Mouse (Mus musculus): ENCODE measurements around the gene Alg2.

The Alg2 gene

DNA sequence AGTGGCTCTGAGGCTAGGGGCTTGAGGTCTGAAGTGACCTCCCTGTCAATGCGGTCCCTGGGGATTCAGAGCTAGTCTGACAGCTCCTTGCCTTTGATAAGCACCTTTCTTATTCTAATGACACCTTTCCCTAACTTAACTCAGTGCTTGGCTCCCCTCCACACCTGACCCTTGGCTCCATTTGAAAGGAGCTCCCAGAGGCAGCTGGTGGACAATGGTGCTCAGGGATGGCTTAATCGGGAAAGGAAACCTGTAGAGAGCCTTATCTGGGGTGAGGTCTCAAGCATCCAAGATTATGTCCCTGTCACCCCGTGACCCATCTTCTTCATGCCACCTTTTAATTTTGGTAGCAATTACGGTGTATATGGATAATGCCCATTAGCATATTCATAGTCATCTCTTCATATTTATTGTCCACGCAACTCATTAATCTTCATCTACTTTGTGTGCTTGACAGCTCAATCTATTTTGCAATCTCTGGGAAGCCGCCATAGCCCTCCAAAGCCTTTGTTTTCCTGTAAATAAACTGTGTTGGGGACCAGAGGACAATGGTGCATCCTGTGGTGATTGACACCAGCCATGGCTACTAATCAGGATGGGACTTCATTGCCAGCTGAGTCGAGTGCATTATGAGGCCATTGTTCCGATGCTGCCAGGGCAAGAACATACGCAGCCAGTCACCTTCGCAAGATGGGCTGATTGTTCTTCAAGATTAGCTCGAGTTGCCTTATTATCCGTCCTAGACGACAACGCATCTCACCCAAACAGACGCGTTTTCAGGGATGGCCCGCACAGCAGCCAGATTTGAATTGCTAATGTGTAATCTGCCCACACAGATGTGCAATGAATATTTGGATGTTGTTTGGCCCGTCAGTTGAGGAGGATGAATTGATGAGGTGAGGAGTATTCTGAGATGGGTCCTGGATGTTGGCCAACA, 24.3 kb downstream of the Alg2 start:
- DNase-seq: no peak

DNA sequence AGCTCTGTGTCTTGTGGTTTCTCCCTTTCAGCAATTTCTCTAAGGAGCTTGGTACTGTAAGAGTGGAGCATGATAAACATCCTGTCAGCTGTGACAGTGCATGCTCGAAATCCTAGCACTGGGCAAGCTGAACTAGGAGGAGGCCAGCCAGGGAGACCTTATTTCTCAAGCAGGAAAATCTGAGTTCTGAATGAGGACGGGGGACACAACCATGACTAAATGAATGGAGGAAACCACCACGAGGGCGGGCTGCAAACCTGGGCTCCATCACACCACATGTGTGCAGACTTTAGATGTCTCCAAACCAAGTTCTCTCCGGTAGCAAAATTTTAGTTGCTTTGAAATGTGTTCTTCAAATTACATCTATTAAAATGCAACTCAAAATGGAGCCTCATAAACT, 25.0 kb downstream of the Alg2 start:
- DNase-seq: no peak

DNA sequence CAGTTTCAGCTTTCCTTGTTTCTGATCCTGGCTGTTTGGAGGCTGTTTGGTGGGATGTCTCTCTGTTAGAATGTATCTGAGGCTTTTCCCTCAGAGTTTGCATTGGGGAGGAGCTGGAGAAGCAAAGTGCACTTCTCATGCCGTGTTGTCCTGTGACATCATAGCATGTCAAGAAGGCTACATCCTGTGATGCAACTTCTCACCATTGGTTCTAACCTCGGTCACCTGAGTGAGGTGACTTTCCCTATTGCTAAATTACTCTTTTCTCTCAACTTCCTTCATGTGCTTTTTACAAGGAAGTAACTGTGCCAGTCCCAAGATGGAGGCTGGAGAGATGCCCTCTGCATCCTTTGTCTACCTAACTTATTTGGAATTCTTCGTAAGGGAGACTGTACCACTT, 25.6 kb downstream of the Alg2 start:
- no peak for DNase-seq

DNA sequence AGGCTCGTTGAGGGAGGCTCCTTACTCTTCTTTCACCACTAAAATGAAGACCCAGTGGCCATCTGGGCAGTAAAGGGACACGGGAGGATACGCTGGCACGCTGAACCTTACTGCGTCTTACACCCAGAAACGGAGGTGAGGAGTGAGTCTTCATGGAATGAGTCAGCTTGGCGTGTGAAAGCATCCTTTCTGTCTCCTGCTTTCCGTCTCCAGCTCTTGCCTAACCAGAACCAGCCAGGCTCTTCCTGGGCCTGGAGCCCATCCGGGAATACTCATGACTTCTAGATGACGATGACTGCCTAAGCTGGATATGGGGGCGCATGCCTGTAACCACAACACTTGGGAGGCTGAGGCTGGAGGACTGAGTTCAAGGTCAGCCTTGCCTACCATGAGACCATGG, 33.2 kb downstream of the Alg2 start:
- no peak for DNase-seq

DNA sequence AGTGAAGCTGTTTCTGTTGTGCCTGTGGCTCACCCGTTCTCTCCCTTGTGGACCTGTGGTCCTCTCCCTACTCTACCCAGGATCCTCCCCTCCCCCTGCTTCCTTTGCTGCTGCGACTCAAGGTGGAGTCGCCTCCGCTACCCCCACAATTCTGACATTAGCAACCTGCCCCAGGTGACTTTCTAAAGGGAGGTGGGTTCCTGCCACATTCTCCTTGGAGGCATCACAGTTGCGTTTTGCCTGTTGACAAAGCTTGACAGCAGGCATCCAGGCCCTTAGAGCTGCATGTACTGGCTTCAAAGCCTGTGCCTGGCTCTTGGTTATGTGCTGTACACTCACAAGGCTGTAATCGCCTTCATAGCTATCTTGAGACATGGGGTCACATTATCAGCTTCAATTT, 35.2 kb downstream of the Alg2 start:
- no peak for DNase-seq

DNA sequence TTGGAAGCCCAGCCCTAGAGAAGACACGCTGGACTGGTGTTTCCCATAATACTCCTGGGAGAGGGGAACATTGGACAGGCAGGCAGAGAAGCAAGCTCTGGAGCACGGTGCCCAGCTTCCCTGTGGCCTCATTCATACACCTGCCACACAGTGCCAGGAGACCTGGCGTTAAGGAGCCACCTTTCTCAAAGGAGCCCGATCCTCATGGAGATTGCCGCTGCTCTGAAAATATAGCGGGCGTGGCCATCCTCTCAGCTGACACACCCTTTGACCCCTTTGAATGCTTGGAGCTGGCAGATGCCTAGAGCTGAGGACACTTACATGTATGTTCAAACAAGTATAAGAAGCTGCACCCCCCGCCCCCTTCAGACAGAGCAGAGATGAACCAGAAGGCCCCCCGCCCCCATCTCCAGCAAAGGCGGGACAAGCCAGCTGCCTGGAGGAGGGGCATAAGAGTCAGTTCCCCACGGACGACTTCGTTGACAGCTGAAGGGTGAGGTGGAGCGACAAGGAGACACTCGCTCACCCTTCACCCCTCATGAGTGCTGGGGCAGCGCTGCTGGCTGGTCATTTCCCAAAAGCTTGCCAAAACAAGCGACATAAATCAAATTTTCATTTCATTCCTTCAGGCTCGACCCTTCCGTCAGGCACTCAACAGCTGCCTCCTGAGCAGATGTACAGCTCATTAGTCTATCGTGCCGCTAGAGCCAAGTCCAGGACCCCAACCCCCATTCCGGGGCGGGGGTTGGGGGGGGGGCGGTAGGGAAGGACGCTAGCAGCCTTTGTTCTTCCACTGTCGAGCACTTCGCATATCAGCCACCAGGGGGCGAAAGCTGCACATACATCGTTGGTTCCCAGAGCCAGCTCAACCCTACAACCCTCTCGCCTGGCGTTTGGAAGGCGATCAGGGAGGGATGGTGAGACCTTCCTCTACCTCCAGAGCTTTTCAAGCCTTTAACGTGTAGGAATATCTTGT, 36.5 kb downstream of the Alg2 start:
- peak; percentile 83 for DNase-seq

DNA sequence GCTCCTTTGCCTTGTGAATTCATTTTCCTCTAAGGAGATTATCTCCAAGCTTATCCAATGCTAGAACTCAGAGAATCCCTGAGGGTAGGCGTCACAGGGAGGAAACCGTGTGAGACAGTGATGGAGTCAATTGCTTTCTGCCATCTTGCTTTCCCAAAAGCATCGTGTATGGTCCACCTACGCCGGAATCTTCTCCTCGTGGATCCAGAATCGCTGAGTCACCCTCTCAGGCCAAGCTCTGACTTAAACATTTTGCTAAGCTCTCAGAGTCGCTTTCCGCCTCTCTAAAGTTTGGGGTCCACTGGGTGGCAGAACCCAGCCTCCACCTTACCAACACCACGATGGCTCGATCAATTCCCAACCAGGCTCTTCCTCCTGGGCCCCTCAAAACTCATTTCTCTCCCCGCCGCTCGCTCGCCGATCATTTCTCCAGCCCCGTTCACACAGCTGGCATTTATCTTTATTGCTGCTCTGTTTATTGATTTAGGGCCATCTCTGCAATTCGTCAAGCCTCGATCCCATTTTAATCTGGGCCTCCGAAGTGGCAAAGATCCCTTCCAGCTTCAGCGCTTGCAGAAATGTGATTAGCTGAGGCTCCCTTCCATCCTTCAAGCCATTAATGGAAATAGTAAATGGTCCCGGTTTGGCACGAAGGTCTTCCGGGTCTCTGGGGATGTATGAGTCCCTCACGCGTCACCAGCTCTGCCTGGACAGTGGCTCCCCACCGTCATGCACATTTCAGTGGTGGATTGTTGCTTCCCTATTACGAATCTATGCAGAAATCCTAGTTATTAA, 38.4 kb downstream of the Alg2 start:
- DNase-seq: no peak

DNA sequence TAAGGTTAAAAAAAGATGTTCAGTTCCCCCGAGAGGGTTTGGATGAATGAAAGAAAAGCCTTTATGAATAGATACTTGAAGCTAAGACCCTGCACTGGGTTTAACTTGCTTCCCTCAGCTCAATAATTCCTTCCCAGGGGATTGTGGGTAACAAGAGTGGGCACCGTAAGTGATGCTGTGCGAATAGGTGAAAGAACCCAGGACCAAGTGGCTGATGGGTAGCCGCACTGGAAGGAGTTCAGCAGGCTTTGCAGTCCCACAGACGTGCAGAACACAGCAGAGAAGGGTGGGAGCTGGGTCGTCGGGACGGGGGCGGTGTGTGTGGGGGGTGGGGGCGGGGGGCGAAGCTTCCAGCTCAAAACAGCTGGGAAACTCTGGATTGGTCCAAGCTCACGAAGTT, 39.0 kb downstream of the Alg2 start:
- no peak for DNase-seq

DNA sequence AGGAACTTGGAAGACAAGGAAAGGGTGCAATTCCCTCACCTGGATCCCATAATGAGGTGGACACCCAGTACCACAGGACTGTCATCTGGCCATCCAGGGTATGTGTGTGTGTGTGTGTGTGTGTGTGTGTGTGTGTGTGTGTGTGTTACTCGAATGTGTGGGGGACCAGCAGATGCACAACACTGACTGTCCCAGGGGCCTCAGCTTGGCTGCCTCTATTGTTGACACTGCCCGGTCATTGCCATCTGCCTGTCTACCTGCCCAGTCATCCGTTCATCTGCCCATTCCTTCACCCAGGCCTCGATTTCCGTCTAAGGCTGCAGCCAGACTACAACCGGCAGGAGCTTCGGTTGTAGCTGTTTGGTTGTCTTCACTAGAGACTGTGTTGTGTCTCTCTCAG, 41.4 kb downstream of the Alg2 start:
- DNase-seq: no peak

DNA sequence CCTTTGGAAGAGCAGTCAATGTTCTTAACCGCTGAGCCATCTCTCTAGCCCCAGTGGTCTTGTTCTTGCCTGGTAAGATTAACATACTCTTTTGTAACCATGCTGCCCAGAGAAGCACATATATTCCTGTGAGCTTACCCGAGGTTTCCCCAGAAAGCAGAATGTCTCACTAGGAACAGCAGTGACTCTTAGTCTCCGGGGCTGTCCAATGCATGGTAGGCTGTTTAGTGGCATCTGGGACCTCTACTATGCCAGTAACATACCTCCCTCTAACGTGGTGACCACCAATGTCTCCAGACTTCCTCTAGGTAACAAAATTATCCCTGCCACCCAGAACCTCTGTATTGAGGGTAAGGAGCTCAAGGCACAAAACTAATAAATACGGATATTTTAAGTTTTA, 43.1 kb downstream of the Alg2 start:
- DNase-seq: no peak

DNA sequence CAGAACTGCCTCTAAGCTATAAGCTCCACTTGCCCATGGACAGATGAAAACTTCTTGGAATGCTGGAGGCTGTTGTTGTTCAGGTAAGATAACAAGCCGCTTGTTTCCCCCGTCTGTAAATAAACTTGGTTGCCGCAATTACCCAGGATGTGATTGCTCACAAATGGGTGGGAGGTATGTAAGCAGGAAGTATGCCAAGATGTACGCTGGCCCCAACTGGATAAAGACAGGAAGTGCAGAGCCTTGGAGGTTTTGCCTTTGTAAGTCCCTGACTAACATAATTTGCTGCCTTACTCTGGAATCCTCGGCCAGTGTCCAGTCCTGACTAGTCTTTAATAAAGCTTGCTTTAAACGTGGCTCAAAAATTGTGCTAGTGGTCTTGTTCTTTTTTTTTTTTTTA, 43.6 kb downstream of the Alg2 start:
- DNase-seq: no peak

DNA sequence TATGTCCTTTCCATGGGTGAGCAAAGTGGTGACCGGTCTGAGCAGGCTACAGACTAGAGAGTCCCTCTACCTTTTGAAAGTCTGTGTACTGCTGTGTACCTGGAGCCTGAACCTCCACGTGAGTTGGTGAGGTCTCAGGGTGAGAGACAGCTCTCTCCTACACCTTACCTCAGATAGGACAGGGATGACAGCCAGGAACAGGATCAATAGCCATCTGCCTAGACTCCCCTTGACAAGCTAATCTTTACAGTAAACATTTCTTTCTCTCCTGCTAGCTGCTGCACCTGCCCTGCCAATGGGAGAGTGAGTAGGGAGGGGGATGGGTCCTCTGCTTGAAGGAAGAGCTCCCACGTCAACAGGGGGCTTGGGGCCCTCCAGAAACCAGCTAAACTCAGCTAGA, 46.5 kb downstream of the Alg2 start:
- DNase-seq: no peak

DNA sequence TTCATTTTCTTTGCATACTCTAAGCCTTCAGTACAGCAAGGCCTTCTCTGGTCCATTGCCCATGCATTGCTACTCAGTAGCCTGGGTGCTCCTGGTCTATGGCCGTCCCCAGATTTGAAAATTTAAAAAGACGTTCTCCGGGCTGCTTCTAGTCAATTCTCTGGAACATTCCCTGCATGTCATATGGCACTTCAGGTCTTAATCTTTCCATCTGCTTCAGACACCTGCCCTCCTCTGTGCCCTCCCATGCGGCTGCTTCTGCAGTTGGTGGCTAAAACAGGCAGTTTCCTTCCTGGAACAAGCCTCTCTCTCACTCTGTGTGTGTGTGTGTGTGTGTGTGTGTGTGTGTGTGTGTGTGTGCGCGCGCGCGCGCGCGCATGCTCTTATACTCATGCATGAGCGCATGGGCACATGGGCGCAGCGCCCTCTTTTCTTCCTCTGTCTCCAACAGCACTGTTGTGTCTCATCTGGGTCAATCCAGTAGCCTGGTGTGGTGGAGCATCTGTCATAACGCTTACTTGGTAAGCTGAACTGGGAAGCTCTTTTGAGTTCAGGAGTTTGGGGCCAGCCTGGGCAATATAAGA, 48.8 kb downstream of the Alg2 start:
- peak; percentile 58 for DNase-seq

DNA sequence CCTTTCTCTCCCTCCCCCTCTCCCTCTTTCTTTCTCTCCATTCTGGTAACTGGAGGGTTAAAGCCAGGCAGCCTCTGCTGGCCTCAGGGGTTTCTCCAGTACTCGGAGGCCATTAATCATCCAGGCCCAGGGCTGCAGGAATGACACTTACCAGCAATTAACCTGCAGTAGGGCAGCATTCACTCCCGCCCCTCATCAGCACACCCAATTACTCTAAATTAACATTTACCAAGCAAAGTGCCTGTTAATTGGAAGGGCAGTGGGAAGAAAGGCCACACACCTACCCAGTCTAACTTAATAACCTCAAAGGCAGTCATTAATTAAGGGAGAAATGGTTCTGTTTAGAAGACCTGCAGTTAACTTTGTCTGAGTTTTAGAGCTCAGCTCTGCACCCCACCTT, 49.8 kb downstream of the Alg2 start:
- DNase-seq: no peak

DNA sequence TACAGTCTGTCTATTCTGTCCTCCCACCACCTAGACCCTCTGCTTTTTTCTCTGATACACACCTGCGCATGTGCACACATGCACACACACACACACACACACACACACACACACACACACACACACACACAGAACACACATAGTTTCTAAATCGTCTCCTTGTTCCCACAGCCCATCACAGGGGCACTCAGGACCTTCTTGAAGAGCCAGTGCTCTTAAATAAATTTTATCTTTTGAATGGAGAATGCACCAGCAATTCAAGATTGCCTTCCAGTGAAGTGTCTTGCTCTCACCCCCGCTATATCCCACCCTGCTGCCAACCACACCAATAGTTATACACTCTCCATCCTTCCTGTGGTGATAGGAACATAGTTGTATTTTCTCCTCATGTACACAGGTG, 51.2 kb downstream of the Alg2 start:
- DNase-seq: no peak

DNA sequence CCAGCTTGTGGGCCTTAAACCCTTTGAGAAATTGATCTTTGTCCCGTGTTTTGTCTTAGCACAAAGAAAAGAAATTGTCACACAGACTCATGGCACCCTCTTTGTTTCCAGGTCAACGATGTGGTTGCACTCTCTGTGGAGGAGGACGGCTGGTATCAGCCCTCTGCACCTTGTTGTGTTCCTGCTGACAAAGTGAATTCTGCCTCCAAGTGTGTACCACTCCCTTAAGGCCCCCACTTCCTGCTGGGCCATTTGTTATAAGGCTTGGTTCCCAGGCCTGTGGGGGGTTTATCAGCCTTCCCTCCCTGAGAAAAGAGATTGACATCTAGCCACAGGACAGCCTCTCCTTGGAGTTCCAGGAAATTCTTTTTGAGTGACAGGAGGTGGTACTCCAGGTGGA, 51.9 kb downstream of the Alg2 start:
- no peak for DNase-seq

DNA sequence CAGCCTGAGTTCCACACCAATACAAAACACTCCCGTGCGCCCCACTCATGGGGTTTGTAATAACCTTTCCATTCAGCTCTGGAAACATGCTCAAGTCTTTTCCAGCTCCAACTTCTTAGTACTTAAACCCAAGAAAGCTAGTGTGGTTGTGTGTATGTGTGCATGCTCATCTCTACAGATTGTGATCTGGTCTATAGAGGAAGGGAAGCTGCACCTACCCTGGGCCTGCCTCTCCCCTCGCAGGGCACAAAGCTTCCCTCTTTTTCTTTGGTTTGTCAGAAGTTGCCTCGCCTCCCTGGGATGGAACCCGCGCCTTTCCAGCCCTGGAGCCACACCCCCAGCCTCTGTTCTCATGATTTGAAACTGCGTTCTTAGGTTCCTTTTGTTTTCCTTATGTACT, 53.9 kb downstream of the Alg2 start:
- no peak for DNase-seq

DNA sequence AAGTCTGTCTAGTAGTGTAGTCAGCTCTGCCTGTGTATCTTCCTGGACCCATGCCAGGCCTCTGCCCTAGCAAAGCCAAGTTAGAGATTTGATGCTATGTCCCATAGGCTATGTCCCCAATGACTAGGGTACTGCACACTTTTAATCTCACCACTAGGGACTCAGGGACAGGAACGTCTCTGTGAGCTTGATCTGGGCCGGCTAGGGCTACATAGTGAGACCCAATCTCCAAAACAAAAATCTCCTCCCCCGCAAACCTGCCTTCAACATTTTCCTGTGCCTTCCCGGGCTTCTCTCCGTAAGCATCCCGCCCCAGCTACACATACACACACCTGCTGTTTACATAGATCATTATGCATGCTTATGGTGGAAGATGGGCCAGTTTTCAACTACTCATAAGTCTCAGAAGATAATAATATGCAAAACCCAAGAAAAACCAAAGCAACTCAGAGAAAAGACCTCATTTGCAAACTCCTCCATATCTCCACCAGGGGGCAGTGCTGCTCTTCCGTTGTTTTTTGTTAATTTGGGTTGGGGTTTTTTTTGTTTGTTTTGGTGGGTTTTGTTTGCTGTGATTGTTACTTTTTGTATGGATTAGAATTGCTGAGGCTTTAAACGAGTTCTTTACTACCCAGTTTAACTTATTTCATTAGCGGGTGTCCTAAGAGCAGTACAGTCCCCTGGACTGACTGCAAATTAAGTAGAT, 54.7 kb downstream of the Alg2 start:
- DNase-seq: no peak

DNA sequence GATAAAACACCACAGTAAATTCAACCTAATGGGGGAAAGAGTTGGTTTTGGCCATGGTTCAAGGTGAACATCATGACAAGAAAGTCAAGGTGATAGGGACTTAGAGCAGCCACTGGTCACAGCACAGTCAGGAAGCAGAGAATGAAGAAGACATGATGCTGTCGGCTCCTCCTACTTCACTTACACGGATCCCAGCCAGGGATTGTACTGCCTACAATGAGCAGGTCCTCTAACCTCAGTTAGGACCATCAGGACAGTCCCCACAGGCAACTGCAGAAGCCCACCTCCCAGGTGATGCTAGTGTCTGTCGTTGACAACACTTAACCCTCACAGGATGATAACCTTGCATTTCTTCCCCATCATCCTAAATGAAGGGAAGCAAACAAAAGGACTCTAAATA, 56.3 kb downstream of the Alg2 start:
- DNase-seq: no peak
